In the genomic region with DNA sequence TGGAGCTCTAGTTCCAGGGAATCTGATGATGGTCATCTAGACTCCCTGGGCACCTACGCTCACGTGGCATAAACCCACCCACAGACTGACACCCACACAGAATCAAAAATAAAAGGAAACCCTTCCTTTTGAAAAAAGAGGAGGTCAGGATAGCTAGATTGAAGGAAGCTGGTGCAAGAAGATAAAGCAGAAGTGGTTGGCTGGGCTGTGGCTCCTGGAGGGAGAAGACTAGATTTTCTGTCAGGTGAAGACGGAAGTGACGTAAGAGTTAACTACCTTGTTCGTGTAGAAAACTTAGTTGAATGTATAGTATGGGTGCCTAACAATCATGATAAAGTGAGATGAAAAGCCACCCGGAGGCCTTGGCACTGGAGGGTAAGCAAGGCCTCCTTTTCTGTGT, we compare ENCODE assay signal across 14 mouse cellular contexts.
"Had no signal": no experiment of that assay in that cellular context is flagged by ENCODE, and none has a peak within 500 bp of the region (broad histone marks: within the 10 kb centered on the region; RNA-seq: fewer than 3 reads in every experiment).

No protein-coding gene starts in this region.

- H3K27ac ChIP-seq: intestine, embryonic 15.5 days; layer of hippocampus, adult 2 months; liver, embryonic 12.5 days; midbrain, embryonic 15.5 days; neural tube, embryonic 13.5 days had no signal

- H3K36me3 ChIP-seq: intestine, embryonic 15.5 days; liver, embryonic 12.5 days; midbrain, embryonic 15.5 days; neural tube, embryonic 13.5 days had no signal

- H3K4me1 ChIP-seq: intestine, embryonic 15.5 days; liver, embryonic 12.5 days; midbrain, embryonic 15.5 days had no signal

- ATAC-seq: intestine, embryonic 15.5 days; liver, embryonic 12.5 days; lung, postnatal 0 days; midbrain, embryonic 15.5 days had no signal

- H3K27me3 ChIP-seq: intestine, embryonic 15.5 days; liver, embryonic 12.5 days; midbrain, embryonic 15.5 days; neural tube, embryonic 13.5 days had no signal

- DNase-seq: kidney, adult 18-20 months; kidney, postnatal 10 days; kidney, postnatal 4 days; left cerebral cortex, postnatal 4 days; right cerebral cortex, postnatal 4 days; spleen, adult 18-20 months; thymus, adult 18-20 months; thymus, postnatal 25 days had no signal

- H3K9me3 ChIP-seq: intestine, embryonic 15.5 days; liver, embryonic 12.5 days; midbrain, embryonic 15.5 days; neural tube, embryonic 13.5 days had no signal

- H3K4me3 ChIP-seq: intestine, embryonic 15.5 days; layer of hippocampus, adult 2 months; liver, embryonic 12.5 days; midbrain, embryonic 15.5 days; neural tube, embryonic 13.5 days had no signal
